Mouse (Mus musculus): ENCODE results near the gene Adcyap1r1.

DNA sequence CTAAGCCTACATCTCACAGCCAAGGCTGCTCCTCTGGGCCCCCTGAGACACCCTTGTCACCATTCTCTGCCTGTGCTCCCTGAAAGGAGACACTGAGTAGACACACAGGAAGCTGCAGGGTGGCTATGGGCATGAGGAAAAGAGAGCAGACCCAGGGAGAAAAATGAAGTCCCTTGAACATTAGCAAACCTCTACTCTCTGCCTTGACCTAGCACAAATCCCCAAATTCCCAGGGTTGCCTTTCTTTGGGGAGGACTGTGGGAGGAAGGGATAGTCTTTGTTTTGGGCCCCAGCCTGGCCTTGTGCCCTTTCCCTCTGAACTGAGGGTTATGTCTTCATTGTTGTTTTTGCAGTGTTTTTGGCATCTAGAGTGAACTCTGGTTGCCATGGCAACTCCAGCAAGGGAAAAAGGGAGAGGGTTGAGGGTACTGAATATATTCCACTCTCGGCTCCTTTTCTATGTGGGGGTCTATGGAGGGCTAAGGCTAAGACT is 30.9 kb upstream of the Adcyap1r1 start:
- TF ChIP-seq GATA1 (IDR thresholded peaks at IDR 0.05; ENCODE audit: low read depth, low read length) (no peak), TCF12 (IDR thresholded peaks at IDR 0.05; ENCODE audit: low read depth, low read length) (no peak), EP300 (IDR thresholded peaks at IDR 0.05; ENCODE audit: low read depth in 1 of 2, low read length in 2 of 2) (no peak), CTCF (IDR thresholded peaks at IDR 0.05 in 2 of 3, conservative IDR thresholded peaks at IDR 0.05 in 1 of 3; ENCODE audit: control insufficient read depth in 1 of 3, insufficient read depth in 1 of 3, low read depth in 2 of 3, low read length in 3 of 3, poor library complexity in 1 of 3, severe bottlenecking in 1 of 3) (no peak), MAX (IDR thresholded peaks at IDR 0.05; ENCODE audit: low read length) (no peak), GABPA (IDR thresholded peaks at IDR 0.05; ENCODE audit: low read depth, low read length) (no peak), USF1 (IDR thresholded peaks at IDR 0.05; ENCODE audit: low read depth, low read length) (no peak), MYC (IDR thresholded peaks at IDR 0.05; ENCODE audit: low read depth, low read length) (no peak)
